Mouse (Mus musculus) megakaryocyte progenitor cell, adult 5-6 weeks (primary cell): ENCODE measurements at regions not wholly inside any gene's neighbourhood (a gene's known extent, or its start where the extent isn't known, plus 50 kb on each side); places are given as distances from the start of the nearest gene placed in this dataset.
A peak's percentile ranks its signal among the peaks of the same experiment; 100 is the strongest.

Experiments used
- ATAC-seq: replicated peaks from 2 replicates; pipeline ENCODE4 v1.8.0; 2016; ENCODE audit warnings: mild to moderate bottlenecking, moderate TSS enrichment, inconsistent platforms; ENCODE audit not compliant: poor library complexity

GRCm38 (mm10) chr6:133170548-133170947 lies 65.8 kb downstream of the Smim10l1 start:
- no peak for ATAC-seq

GRCm38 (mm10) chr6:133171286-133171685 lies 66.6 kb downstream of the Smim10l1 start:
- ATAC-seq, result peak; percentile 46; the same call in 1 of the 2 replicates

DNA sequence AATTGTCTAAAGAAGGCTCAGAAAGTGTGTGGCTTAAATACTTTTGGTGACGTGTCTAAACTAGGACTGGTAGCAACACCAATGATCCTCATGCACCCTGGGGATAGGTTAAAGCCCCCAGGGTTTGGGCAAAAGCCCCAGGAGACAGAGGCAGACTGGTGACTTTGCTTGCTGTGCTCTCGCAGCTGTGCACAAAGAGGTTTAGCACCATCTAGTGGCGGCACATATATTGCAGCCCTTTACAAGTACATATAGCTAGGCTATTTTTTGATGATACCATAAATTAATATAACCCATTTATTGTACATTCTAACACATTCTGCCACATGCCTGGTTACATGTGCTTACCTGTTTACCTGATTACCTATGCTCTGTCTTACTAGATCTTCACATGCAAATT lies 85.8 kb upstream of the 5530400C23Rik start:
- peak; percentile 70 for ATAC-seq
